Mouse (Mus musculus): ENCODE data around the gene Slc6a5. TPM values are rescaled to one million over a fixed set of nuclear protein-coding genes. Genes with fewer than 3 reads are reported as not detected.

The Slc6a5 gene
- total RNA-seq, 1 experiment from 2014 or later: 1.7 TPM

- DNase-seq: no peak
These were observed 74.8 kb downstream of the Slc6a5 start for GRCm38 (mm10) chr7:49984698-49985097.

- DNase-seq: no peak
These were observed 76.0 kb downstream of the Slc6a5 start for GRCm38 (mm10) chr7:49985947-49986346.

- no peak for DNase-seq
These were observed 89.4 kb downstream of the Slc6a5 start for GRCm38 (mm10) chr7:49999321-49999720.

GRCm38 (mm10) chr7:50005268-50005667, 95.3 kb downstream of the Slc6a5 start:
- no peak for DNase-seq

Other genes starting within 250 kb of the Slc6a5 start
- 17.8 and 19.6 TPM in 2 replicates for gene Htatip2, start 151.0 kb upstream of the Slc6a5 start, total RNA-seq (2021)
- gene Prmt3, start 131.8 kb upstream of the Slc6a5 start, total RNA-seq (2021): 27.8 and 30.7 TPM in 2 replicates
- gene Nell1, start 64.7 kb downstream of the Slc6a5 start, total RNA-seq (2021): 1.9 and 2.1 TPM in 2 replicates